Mouse (Mus musculus) E14TG2a.4 (cell line): ENCODE data around the gene Tmem251.

Experiments
- H3K27me3 ChIP-seq: 2 replicates; pipeline ENCODE4 v1.6.1; 2014; ENCODE audit warnings: low read length, control low read depth; ENCODE audit not compliant: insufficient read depth
- H3K36me3 ChIP-seq: 2 replicates; pipeline ENCODE4 v1.6.1; 2014; ENCODE audit warnings: low read length, control low read depth; ENCODE audit not compliant: insufficient read depth
- H3K4me1 ChIP-seq: replicated peaks from 2 replicates; pipeline ENCODE4 v1.6.1; 2014; ENCODE audit warnings: low read depth, low read length, control low read depth
- H3K4me3 ChIP-seq: replicated peaks from 2 replicates; pipeline ENCODE4 v1.5.1; 2014; ENCODE audit warnings: mild to moderate bottlenecking, low read length
- H3K9me3 ChIP-seq: 2 replicates; pipeline ENCODE4 v1.6.1; 2014; ENCODE audit warnings: low read length, control low read depth
- CTCF ChIP-seq: conservative IDR thresholded peaks from 2 replicates; pipeline ENCODE4 v1.5.1; 2014; ENCODE audit warnings: low read length
- NANOG ChIP-seq: IDR thresholded peaks from 2 replicates; pipeline ENCODE4 v1.6.1; 2014; ENCODE audit warnings: borderline replicate concordance, low read length, mixed read lengths
- POU5F1 ChIP-seq: IDR thresholded peaks from 2 replicates; pipeline ENCODE4 v1.6.1; 2014; ENCODE audit warnings: low read length, borderline replicate concordance

Gene Tmem251

DNA sequence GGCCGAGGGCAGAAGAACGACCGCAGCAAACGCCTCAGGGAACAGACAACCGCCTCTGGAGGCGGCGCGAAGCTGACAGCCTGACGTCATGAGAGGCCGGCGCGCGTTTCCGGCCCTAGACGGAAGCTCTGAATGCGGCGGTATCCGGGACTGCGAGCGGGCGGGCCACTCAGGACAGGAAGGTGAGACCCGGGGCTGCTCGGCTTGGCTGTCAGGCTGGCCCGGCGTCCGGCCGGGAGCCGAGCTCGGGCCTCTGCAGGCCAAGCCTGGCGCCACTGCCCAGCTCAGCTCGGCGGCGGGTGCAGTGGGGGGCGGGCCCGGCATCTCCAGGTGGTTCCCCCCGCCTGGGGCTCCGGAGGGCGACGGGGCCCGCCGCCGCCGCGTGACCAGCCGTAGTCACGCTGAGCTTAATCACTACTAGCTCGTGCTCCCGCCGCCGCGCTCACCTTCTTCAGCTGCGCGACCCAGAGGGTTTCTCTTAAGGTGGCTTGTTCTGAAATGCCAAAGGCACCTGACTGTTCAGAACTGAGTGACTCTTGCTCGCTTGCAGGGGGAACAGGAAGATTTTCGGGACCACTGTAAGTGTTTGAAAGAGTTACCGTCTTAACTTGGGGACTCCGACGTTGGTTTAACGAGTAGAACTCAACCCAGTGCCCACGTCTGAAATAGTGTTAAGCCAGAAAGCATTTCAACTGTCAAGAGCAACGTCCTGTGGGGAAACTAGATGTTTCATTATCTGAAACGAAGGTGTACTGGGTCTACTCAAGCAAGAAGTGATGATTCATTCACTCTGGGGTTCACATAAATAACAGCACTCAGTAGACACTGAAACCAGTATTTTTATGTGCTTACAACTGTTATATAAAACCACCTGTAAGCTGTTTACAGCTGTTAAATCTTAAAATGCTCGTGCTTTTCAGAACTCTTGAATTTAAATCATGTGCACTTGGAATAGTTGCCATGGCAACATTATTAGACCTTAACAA, at the start of gene Tmem251, which contains the start of gene Moap1:
Tmem251 (plus strand) TSS at position 174 of the 986 bp plus-strand sequence.
Moap1 (minus strand) TSS at position 73 of the 986 bp plus-strand sequence.
- peaks cover 47% of the 10 kb centered on the region for H3K4me1 ChIP-seq
- peak within 1 kb of the TSS; percentile 92 for H3K4me3 ChIP-seq
- TF ChIP-seq POU5F1: no peak
- TF ChIP-seq CTCF: no peak
- no peak for TF ChIP-seq NANOG
- no peaks in the 10 kb centered on the region for H3K9me3 ChIP-seq
- H3K36me3 ChIP-seq: peaks cover 57% of the 10 kb centered on the region
- H3K27me3 ChIP-seq: no peaks in the 10 kb centered on the region

DNA sequence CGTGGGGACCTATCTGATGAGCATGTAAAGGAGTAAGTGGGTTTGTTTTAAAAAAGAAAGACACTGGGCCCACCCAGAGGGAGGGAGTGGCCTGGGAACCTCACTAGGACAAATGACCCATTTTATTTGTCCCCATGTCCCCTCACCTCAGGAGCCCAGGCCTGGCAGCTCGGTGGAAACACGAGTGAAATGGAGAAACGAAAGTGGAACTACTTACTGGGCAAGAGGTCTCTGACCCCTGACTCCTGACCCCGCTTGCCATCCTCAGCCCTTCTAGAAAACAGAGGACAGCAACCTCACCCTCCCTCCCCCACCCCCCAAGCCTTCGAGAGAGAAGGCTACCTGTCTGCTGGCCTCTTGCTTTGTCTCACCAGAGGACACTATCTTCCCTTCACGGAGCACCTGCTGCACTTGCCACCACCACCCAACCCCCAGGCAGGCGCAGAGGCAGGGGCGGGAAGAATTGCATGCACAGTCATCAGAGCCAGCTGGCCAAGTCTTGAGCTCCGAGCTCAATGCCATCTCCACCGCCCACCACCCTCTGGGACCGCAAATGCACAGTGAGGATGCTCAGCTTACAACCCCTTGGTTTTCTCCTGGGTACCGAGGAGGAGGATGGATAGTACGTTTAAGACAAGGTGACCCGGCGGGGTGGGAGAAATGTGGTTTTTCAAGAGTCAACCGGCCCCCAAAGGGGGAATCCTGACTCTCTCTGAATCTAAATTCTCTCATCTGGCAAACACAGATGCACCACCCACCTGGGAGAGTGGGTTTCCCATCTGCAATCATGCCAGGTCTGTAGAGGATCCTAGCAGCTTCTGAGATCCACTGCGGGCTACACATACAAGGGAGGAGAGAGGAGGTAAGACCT, 48.0 kb upstream of the Tmem251 start:
- Histone ChIP-seq H3K27me3 (no peaks in the 10 kb centered on the region), H3K4me3 (peak overlapping the region; percentile 53), H3K4me1 (peaks cover 100% of the 10 kb centered on the region), H3K36me3 (peaks cover 43% of the 10 kb centered on the region), H3K9me3 (no peaks in the 10 kb centered on the region)
- TF ChIP-seq NANOG (no peak), CTCF (no peak), POU5F1 (no peak)

DNA sequence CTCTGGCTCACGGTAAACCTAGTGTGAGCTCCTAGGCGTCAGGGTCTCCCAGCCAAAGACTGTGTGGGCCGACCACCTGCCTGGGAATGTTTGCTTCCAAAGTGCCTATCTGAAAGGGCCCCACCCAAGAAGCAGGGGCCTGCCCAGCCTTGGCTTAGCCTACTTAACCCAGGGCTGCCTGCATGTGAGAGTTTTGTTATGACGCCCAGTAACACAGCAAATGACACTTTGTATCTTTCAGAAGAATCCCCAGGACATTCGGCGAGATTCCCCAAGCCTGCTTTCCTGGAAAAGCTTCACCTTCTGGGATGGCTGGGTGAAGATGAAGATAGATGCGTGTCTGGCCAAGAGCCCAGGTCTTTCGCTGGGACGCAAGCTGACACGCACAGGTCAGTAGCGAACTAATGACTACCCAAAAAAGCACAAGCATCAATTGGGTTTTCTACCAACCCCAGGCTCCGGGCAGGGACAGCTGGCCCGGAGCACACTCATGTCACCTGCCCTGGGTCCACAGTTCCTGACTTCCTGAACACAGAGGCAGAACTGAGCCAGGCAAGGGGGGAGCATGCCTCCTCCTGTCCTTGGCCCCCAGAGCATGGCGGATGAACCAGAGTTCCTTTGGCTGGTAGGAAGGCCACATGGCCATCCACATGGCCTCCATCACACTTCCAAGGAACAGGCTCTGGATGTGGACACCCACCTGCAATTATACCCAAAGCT, 46.8 kb upstream of the Tmem251 start:
- Histone ChIP-seq H3K4me3 (peak overlapping the region; percentile 53), H3K27me3 (no peaks in the 10 kb centered on the region), H3K4me1 (peaks cover 100% of the 10 kb centered on the region), H3K9me3 (no peaks in the 10 kb centered on the region), H3K36me3 (peaks cover 52% of the 10 kb centered on the region)
- TF ChIP-seq POU5F1 (no peak), NANOG (no peak), CTCF (no peak)

DNA sequence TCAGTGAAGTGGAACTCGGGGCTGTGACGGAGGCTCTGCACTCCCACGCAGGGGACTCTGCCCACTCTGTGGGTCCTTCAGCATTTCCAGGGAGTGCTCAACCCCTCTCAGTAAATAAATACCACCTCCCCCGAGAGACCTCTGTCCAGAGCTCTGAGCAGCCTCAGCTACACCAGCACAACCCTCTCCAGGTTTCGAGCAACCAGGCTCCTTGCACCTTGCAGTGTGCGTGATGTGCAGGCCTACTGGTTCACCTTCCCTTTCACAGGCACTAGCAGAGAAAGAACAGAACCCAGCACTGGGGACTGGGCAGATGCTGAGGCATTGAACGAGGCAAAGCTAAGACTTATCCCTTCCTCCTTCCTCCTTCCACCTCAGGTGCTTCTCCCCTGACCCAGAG, 46.2 kb upstream of the Tmem251 start:
- no peaks in the 10 kb centered on the region for H3K27me3 ChIP-seq
- TF ChIP-seq NANOG: no peak

DNA sequence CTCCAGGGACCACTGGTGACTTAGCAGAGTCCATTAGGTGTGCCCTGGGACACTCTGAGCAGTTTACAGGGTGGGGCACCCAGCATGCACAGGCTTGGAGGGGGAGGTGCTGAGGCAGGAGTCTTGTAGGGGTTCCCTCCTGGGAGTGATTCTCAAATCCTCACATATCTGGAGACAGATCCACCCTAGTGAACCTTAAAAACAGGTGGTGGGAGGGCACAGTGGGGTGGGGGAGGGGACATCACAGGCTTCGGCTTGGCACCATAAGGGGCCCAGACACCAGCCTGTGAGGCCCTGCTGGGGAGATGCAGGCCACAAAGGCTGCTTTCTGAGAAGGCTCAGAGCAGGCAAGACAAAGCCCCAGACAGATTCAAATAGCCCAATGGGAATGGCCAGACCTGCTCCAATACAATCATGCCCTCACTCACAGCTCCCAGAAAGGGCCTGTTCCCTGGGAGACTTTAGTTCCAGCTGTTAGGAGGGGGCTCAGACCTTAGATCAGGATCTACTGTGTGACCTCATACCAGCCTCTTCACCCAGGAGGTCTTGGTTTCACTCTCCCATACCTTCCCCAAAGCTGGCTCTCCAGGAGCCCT, 45.4 kb upstream of the Tmem251 start:
- peaks cover 99% of the 10 kb centered on the region for H3K4me1 ChIP-seq
- H3K36me3 ChIP-seq: peaks cover 40% of the 10 kb centered on the region
- no peaks in the 10 kb centered on the region for H3K27me3 ChIP-seq
- peak overlapping the region; percentile 53 for H3K4me3 ChIP-seq
- H3K9me3 ChIP-seq: no peaks in the 10 kb centered on the region
- TF ChIP-seq CTCF: no peak
- TF ChIP-seq NANOG: no peak
- no peak for TF ChIP-seq POU5F1

More for the DNA sequence above, 46.2 kb upstream of the Tmem251 start:
- Histone ChIP-seq H3K4me3 (peak overlapping the region; percentile 53), H3K9me3 (no peaks in the 10 kb centered on the region), H3K36me3 (peaks cover 48% of the 10 kb centered on the region), H3K4me1 (peaks cover 100% of the 10 kb centered on the region)

DNA sequence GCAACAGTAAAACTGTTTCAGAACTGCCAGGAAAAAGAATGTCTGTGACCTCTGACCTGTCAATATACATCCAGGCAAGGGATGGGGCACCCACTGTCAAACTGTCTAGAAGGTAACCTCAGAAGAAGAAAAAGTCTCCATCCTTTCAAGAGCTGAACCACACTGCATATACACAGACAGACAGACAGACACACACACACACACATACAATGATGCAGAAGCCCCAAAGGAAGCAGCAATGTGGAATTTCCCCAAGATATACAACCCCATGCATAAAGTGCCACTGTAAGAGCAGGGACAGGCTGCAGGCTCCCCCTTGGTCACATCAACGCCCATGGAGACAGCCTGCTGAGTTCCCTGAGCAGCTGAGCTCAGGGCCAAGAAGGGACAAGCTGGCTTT, 44.4 kb upstream of the Tmem251 start:
- H3K4me3 ChIP-seq: peak overlapping the region; percentile 53
- 0 out of 2 replicates have a peak, but pooled peaks cover 3% of the 10 kb centered on the region for H3K27me3 ChIP-seq
- H3K36me3 ChIP-seq: peaks cover 30% of the 10 kb centered on the region
- H3K4me1 ChIP-seq: peaks cover 99% of the 10 kb centered on the region
- TF ChIP-seq CTCF (no peak), NANOG (no peak), POU5F1 (no peak)
- no peaks in the 10 kb centered on the region for H3K9me3 ChIP-seq

DNA sequence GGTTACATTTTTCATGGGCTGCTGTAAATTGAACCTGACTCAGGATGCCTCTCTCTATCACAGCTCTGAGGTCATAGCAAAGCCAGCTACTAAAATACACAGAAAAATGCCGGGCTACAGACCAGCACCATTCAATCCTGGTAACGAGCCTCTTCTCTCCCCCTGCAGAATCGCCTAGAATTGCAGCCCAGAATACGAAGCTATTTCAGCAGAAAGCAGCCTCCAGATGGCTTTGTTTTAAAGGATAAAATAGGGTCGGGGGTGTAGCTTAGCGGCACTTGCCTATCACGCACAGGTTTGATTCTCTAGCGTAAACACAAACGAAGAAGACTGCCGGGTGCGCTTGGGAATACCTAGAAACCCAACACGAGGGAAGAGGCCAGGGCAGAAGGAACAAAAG, 43.1 kb upstream of the Tmem251 start:
- Histone ChIP-seq H3K4me3 (peak overlapping the region; percentile 90), H3K36me3 (peaks cover 23% of the 10 kb centered on the region)
- no peak for TF ChIP-seq POU5F1
- TF ChIP-seq NANOG: no peak
- no peak for TF ChIP-seq CTCF

DNA sequence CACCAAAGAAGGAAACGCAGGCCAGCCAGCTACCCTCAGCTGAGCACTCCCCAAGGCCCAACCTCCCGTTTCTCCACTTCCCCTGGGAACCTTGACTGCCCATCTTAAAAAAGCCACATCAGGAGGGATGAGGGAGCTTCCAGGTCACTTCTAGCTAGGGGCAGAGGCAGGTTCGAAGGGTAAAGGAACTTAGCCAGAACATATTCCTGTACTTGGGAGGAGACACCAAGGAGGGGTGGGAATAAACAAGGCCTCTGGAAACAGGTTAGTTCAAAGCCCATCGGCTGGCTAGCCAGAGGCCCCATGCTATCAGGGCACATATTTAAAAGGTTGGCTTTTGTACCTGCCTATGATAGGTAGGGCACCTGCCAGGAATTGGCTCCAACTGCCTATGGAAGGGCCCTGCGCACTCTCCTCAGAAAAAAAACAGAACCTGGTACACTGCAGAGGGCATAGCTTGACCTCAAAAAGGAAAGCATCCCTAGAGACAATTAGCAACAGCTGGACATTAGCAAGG, 41.8 kb upstream of the Tmem251 start:
- H3K9me3 ChIP-seq: no peaks in the 10 kb centered on the region
- peaks cover 3% of the 10 kb centered on the region; the same call in 1 of the 2 replicates for H3K27me3 ChIP-seq
- peaks cover 23% of the 10 kb centered on the region for H3K36me3 ChIP-seq
- TF ChIP-seq CTCF (no peak), NANOG (no peak), POU5F1 (no peak)
- peak overlapping the region; percentile 90 for H3K4me3 ChIP-seq
- peaks cover 88% of the 10 kb centered on the region for H3K4me1 ChIP-seq

More for the DNA sequence above, 43.1 kb upstream of the Tmem251 start:
- 0 out of 2 replicates have a peak, but pooled peaks cover 3% of the 10 kb centered on the region for H3K27me3 ChIP-seq
- H3K4me1 ChIP-seq: peaks cover 88% of the 10 kb centered on the region
- no peaks in the 10 kb centered on the region for H3K9me3 ChIP-seq
